Mouse (Mus musculus) liver, embryonic 16.5 days (tissue): Measurements from ENCODE around the gene Msl1. TPM values are rescaled to one million over a fixed set of nuclear protein-coding genes. Genes with fewer than 3 reads are reported as not detected.

Experiments used
- ATAC-seq: fragments of 200-750 bp; cut with Nextera tagmentation; 2 replicates; pipeline ENCODE4 v1.8.0; 2017; ENCODE audit warnings: low read depth, mild to moderate bottlenecking, moderate number of reproducible peaks, moderate library complexity
- H3K27ac ChIP-seq: fragments of 300-500 bp; sonication (generic); 2 replicates; pipeline ENCODE4 v1.5.1; 2014; ENCODE audit warnings: mild to moderate bottlenecking, low read length
- H3K27me3 ChIP-seq: fragments of 300-500 bp; sonication (generic); 2 replicates; pipeline ENCODE4 v1.6.1; 2014; ENCODE audit warnings: low read depth, low read length, mixed read lengths; ENCODE audit not compliant: control insufficient read depth, insufficient read depth
- H3K36me3 ChIP-seq: fragments of 300-500 bp; sonication (generic); 2 replicates; pipeline ENCODE4 v1.6.1; 2014; ENCODE audit warnings: mild to moderate bottlenecking; ENCODE audit not compliant: control insufficient read depth, insufficient read depth
- H3K4me1 ChIP-seq: fragments of 300-500 bp; sonication (generic); 2 replicates; pipeline ENCODE4 v1.6.1; 2014; ENCODE audit warnings: low read depth, low read length, mixed read lengths; ENCODE audit not compliant: control insufficient read depth
- H3K4me2 ChIP-seq: fragments of 300-500 bp; sonication (generic); 2 replicates; pipeline ENCODE4 v1.6.1; 2014; ENCODE audit warnings: low read depth, low read length, mixed read lengths
- H3K4me3 ChIP-seq: fragments of 300-500 bp; sonication (generic); 2 replicates; pipeline ENCODE4 v1.5.1; 2014; ENCODE audit warnings: low read depth, mild to moderate bottlenecking, low read length
- H3K9ac ChIP-seq: fragments of 300-500 bp; sonication (generic); 2 replicates; pipeline ENCODE4 v1.6.1; 2014; ENCODE audit warnings: low read depth, low read length
- H3K9me3 ChIP-seq: fragments of 300-500 bp; sonication (generic); replicated peaks from 2 replicates; pipeline ENCODE4 v1.6.1; 2016; ENCODE audit warnings: low read length; ENCODE audit not compliant: control insufficient read depth
- WGBS: fragments of 180-500 bp; shearing (Covaris S2); extraction: QIAGEN DNeasy Blood & Tissue Kit; methylation state at CpG from one replicate; pipeline ENCODE4 v1.1.7; 2014; ENCODE audit not compliant: insufficient replicate concordance; 5-methylcytosine and 5-hydroxymethylcytosine counted together
- polyA plus RNA-seq: library from polyadenylated mRNA; unstranded; fragments of >200 nt; fragmentation: Nextera tagmentation; extraction: Ambion mirVana; gene quantifications from 2 replicates; pipeline ENCODE4 v1.2.1, GENCODE M21; 2015

Gene Msl1
- polyA plus RNA-seq, 1 experiment from 2014 or later, result 5.3 TPM

DNA sequence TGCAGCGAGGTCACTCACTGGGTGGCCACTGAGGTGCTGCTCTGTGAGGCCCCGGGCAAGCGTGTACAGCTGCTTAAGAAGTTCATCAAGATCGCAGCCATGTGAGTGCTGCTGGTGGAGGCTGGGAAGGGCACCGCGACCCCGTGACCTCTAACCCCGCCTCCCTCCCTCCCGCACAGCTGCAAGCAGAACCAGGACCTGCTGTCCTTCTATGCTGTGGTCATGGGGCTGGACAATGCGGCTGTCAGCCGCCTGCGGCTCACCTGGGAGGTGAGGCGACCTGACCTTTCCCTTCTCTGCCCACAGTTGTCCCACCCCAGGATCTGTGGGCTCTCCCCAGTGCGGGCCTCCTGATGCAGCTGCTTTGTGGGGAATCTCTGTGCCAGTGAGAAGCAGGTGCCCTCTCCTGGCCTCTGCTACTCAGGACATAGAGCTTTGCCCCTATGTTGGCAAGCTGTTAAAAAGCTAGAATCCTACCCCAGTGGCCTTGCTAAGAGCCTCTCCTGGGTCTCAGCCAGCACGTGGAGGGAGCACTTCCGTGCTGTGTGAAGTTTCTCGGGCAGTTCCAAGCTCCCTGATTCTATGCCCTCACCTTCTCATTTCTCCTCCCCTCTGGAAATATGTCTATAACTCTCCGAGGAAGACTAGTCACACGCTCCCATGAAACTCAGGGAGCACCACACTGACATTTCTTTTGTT is 54.0 kb downstream of the Msl1 start:
- Histone ChIP-seq H3K9ac (no peak overlapping the region), H3K36me3 (no peaks in the 10 kb centered on the region), H3K27ac (no peak overlapping the region), H3K4me2 (peak overlapping the region; percentile 31; the same call in 1 of the 2 replicates), H3K4me3 (no peak overlapping the region), H3K9me3 (no peaks in the 10 kb centered on the region), H3K27me3 (no peaks in the 10 kb centered on the region; the same call in 1 of the 2 replicates), H3K4me1 (peaks cover 3% of the 10 kb centered on the region; the same call in 1 of the 2 replicates)
- peak; percentile 38 for ATAC-seq
- 24% methylated on average over 19 of the region's 19 CpGs for WGBS

DNA sequence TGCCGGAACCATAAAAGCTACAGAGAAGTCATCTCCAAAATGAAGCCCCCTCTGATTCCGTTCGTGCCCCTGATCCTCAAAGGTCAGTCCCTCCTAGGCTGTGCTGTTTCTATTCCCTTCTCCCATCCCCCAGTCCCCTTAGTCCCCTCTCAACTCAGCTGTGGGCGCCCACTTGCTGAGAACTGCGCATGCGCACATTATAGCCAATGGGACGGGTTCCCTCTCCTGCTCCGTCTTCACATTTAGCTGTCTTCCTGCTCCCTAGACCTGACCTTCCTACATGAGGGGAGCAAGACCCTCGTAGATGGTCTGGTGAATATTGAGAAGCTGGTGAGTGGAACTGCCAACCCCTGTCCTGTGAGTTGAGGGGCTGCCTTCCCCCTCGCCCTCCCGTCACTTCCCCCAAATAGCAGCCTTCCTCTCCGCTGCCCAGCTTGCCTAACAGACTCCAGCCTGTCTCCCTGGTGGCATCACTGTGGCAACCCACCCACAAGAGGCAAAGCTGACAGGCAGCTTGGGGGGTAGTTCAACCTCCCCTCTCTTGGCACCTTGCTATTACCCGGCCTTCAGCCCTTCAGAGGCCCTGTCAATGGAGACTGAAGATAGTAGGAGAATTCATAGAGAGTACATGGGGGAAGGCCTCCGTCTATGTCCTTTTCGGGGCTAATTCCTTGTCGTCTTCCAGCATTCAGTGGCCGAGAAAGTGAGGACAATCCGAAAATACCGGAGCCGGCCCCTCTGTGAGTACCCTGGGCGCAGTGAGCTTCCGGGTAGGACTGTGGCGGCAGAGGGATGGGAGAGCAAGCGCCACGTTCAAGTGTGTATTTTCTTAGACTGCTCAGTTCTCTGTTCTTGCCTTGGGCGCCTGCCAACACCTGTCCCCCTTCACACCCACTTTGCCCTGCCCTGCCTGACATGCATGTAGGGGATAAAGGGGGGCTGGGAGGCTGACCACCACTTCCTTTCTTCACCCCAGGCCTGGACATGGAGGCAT is 55.1 kb downstream of the Msl1 start:
- no peak overlapping the region for H3K4me2 ChIP-seq
- no peak overlapping the region for H3K9ac ChIP-seq
- H3K27ac ChIP-seq, result no peak overlapping the region
- 67% methylated on average over 26 of the region's 26 CpGs for WGBS
- no peaks in the 10 kb centered on the region for H3K9me3 ChIP-seq
- no peaks in the 10 kb centered on the region; the same call in 1 of the 2 replicates for H3K27me3 ChIP-seq
- peaks cover 3% of the 10 kb centered on the region; the same call in 1 of the 2 replicates for H3K4me1 ChIP-seq
- H3K4me3 ChIP-seq, result no peak overlapping the region
- H3K36me3 ChIP-seq, result no peaks in the 10 kb centered on the region
- ATAC-seq, result no peak

DNA sequence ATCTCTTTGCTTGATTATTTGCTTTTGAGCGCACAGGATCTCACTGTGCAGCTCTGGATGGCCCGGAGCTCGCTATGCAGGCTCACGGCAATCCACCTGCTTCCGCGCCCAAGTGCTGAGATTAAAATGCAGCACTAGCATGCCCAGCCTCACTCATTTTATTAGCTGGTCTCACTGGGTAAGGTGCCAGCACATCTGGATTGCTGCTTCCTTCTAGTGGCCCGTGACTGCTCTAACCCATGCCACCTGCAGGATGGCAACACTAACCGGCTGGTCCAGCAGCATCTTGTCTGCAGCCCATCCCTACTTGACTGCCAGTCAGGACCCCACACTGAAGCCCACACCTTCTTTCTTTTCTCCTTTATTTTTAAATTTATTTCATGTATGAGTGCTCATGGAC is 58.8 kb downstream of the Msl1 start:
- Histone ChIP-seq H3K36me3 (no peaks in the 10 kb centered on the region), H3K9ac (no peak overlapping the region), H3K4me1 (peaks cover 5% of the 10 kb centered on the region), H3K4me2 (no peak overlapping the region), H3K27me3 (no peaks in the 10 kb centered on the region; the same call in 1 of the 2 replicates), H3K27ac (no peak overlapping the region), H3K4me3 (no peak overlapping the region), H3K9me3 (no peaks in the 10 kb centered on the region)
- 78% methylated on average over 8 of the region's 8 CpGs for WGBS
- no peak for ATAC-seq

GRCm38 (mm10) chr11:98854659-98855058 is 59.3 kb downstream of the Msl1 start:
- Histone ChIP-seq H3K4me2 (no peak overlapping the region), H3K27me3 (no peaks in the 10 kb centered on the region; the same call in 1 of the 2 replicates), H3K27ac (no peak overlapping the region), H3K9me3 (no peaks in the 10 kb centered on the region), H3K4me3 (no peak overlapping the region), H3K9ac (no peak overlapping the region), H3K4me1 (peaks cover 3% of the 10 kb centered on the region; the same call in 1 of the 2 replicates), H3K36me3 (no peaks in the 10 kb centered on the region)
- ATAC-seq, result no peak
- 75% methylated on average over 2 of the region's 2 CpGs for WGBS

Other genes with a start within 250 kb of the Msl1 start
- gene Ikzf3, start 249.5 kb upstream of the Msl1 start, polyA plus RNA-seq, result 0.19 and 0.20 TPM in 2 replicates
- 0.60 and 0.85 TPM in 2 replicates for gene Zpbp2, start 244.4 kb upstream of the Msl1 start, polyA plus RNA-seq
- gene Ormdl3, start 208.1 kb upstream of the Msl1 start, polyA plus RNA-seq, result 36.6 and 38.4 TPM in 2 replicates
- gene Lrrc3c, start 197.2 kb upstream of the Msl1 start, polyA plus RNA-seq, result not detected in 2 replicates
- gene Gm12355, start 169.9 kb upstream of the Msl1 start, polyA plus RNA-seq, result 0.12 and 0.47 TPM in 2 replicates
- not detected in 2 replicates for gene Gsdma3, start 169.2 kb upstream of the Msl1 start, polyA plus RNA-seq
- not detected in 2 replicates for gene Gsdma2, start 148.8 kb upstream of the Msl1 start, polyA plus RNA-seq
- gene Gsdma, start 131.2 kb upstream of the Msl1 start, polyA plus RNA-seq, result 0.04 TPM in 1 of 2 replicates, not detected in the other
- gene Psmd3, start 113.0 kb upstream of the Msl1 start, polyA plus RNA-seq, result 86.4 and 86.5 TPM in 2 replicates
- not detected in 2 replicates for gene Csf3, start 94.3 kb upstream of the Msl1 start, polyA plus RNA-seq
- 22.8 and 23.8 TPM in 2 replicates for gene Med24, start 66.1 kb upstream of the Msl1 start, polyA plus RNA-seq
- 6.5 and 7.7 TPM in 2 replicates for gene Thra, start 54.9 kb upstream of the Msl1 start, polyA plus RNA-seq
- 0.65 and 0.66 TPM in 2 replicates for gene Nr1d1, start 20.2 kb upstream of the Msl1 start, polyA plus RNA-seq
- 11.6 and 13.6 TPM in 2 replicates for gene Casc3, start 9.4 kb downstream of the Msl1 start, polyA plus RNA-seq
- gene Rapgefl1, start 41.3 kb downstream of the Msl1 start, polyA plus RNA-seq, result 0.06 and 0.18 TPM in 2 replicates
- gene Wipf2, start 68.1 kb downstream of the Msl1 start, polyA plus RNA-seq, result 1.2 and 1.6 TPM in 2 replicates
- gene Cdc6, start 112.3 kb downstream of the Msl1 start, polyA plus RNA-seq, result 52.7 and 57.3 TPM in 2 replicates
- 4.2 and 5.4 TPM in 2 replicates for gene Rara, start 132.3 kb downstream of the Msl1 start, polyA plus RNA-seq
- 0.15 TPM in 1 of 2 replicates, not detected in the other for gene Gjd3, start 187.5 kb downstream of the Msl1 start, polyA plus RNA-seq
- 189 and 201 TPM in 2 replicates for gene Top2a, start 228.7 kb downstream of the Msl1 start, polyA plus RNA-seq
- 277 and 302 TPM in 2 replicates for gene Igfbp4, start 245.7 kb downstream of the Msl1 start, polyA plus RNA-seq